Mouse (Mus musculus): ENCODE measurements around the gene Kctd19.

Kctd19 gene

GRCm38 (mm10) chr8:105359208-105359607 lies 54.1 kb downstream of the Kctd19 start:
- in situ Hi-C loops (cut with MboI, MseI) = no loop called here

GRCm38 (mm10) chr8:105356681-105357080 lies 56.6 kb downstream of the Kctd19 start:
- in situ Hi-C loops (cut with MboI, MseI) = no loop called here

- in situ Hi-C loops (cut with MboI, MseI) = no loop called here
Measured at GRCm38 (mm10) chr8:105355179-105356024, 57.9 kb downstream of the Kctd19 start.

- in situ Hi-C loops (cut with MboI, MseI) = no loop called here
Measured at GRCm38 (mm10) chr8:105354549-105354948, 58.8 kb downstream of the Kctd19 start.

GRCm38 (mm10) chr8:105353583-105354135 lies 59.6 kb downstream of the Kctd19 start:
- in situ Hi-C loops (cut with MboI, MseI) = no loop called here

- in situ Hi-C loops (cut with MboI, MseI) = no loop called here
Measured at GRCm38 (mm10) chr8:105350186-105350585, 63.1 kb downstream of the Kctd19 start.

GRCm38 (mm10) chr8:105349096-105349771 lies 64.1 kb downstream of the Kctd19 start:
- in situ Hi-C loops (cut with MboI, MseI) = no loop called here

- in situ Hi-C loops (cut with MboI, MseI) = no loop called here
Measured at GRCm38 (mm10) chr8:105348450-105349095, 64.7 kb downstream of the Kctd19 start, which contains the start of gene Slc9a5. Slc9a5 (plus strand) TSS chr8:105348843.

- in situ Hi-C loops (cut with MboI, MseI) = no loop called here
Measured at GRCm38 (mm10) chr8:105347428-105348221, 65.7 kb downstream of the Kctd19 start, which contains the start of gene Fhod1. Fhod1 (minus strand) TSS chr8:105347953.

GRCm38 (mm10) chr8:105346611-105347427 lies 66.5 kb downstream of the Kctd19 start:
- in situ Hi-C loops (cut with MboI, MseI) = no loop called here

- in situ Hi-C loops (cut with MboI, MseI) = no loop called here
Measured at GRCm38 (mm10) chr8:105345061-105345975, 68.0 kb downstream of the Kctd19 start.

GRCm38 (mm10) chr8:105343791-105344574 lies 69.3 kb downstream of the Kctd19 start:
- in situ Hi-C loops (cut with MboI, MseI) = no loop called here

- in situ Hi-C loops (cut with MboI, MseI) = no loop called here
Measured at GRCm38 (mm10) chr8:105342768-105343167, 70.5 kb downstream of the Kctd19 start.

- in situ Hi-C loops (cut with MboI, MseI) = no loop called here
Measured at GRCm38 (mm10) chr8:105341399-105341798, 71.9 kb downstream of the Kctd19 start.

- in situ Hi-C loops (cut with MboI, MseI) = no loop called here
Measured at GRCm38 (mm10) chr8:105339886-105340635, 73.2 kb downstream of the Kctd19 start.

- in situ Hi-C loops (cut with MboI, MseI) = no loop called here
Measured at GRCm38 (mm10) chr8:105338992-105339391, 74.3 kb downstream of the Kctd19 start.

GRCm38 (mm10) chr8:105336373-105337130 lies 76.8 kb downstream of the Kctd19 start:
- in situ Hi-C loops (cut with MboI, MseI) = no loop called here

Data from T-helper 1 cell (primary cell).